Mouse (Mus musculus): ENCODE measurements around the gene Arl1. TPM values are rescaled to one million over a fixed set of nuclear protein-coding genes. Genes with fewer than 3 reads are reported as not detected.
"Not testable (repeated sequence)": the region's sequence is repeated elsewhere in the genome, so short reads cannot be mapped to it uniquely, and the experiment has no call there.

Arl1 gene
- total and polyA plus RNA-seq, 2 experiments from 2014 or later: 104 to 172 TPM

- Histone ChIP-seq H3K36me3 (ENCODE audit: insufficient read depth) (peaks cover 61% of the 10 kb centered on the region), H3K9me3 (ENCODE audit: low read length) (no peaks in the 10 kb centered on the region), H3K4me1 (ENCODE audit: insufficient read depth) (no peaks in the 10 kb centered on the region), H3K4me2 (ENCODE audit: low read depth) (no peak overlapping the region), H3K9ac (no peak overlapping the region), H3K27me3 (ENCODE audit: insufficient read depth, low read length) (no peaks in the 10 kb centered on the region), H3K4me3 (ENCODE audit: low read depth, low read length) (no peak overlapping the region), H3K27ac (ENCODE audit: low read depth, low read length) (peak overlapping the region; percentile 35; the same call in 1 of the 2 replicates)
- TF ChIP-seq CTCF (IDR thresholded peaks at IDR 0.05; ENCODE audit: low read depth): no peak
- DNase-seq (peak; percentile 31), ATAC-seq (peak; percentile 64)
- 82% methylated on average over 13 of the region's 13 CpGs for WGBS
These were observed 31.0 kb downstream of the Arl1 start for GRCm38 (mm10) chr10:88761524-88762212.

GRCm38 (mm10) chr10:88765431-88766142, 34.9 kb downstream of the Arl1 start:
- ATAC-seq (no peak), DNase-seq (no peak)
- Histone ChIP-seq H3K4me2 (ENCODE audit: low read depth) (no peak overlapping the region), H3K36me3 (ENCODE audit: insufficient read depth) (peaks cover 64% of the 10 kb centered on the region), H3K27me3 (ENCODE audit: insufficient read depth, low read length) (no peaks in the 10 kb centered on the region), H3K4me1 (ENCODE audit: insufficient read depth) (no peaks in the 10 kb centered on the region), H3K9me3 (ENCODE audit: low read length) (no peaks in the 10 kb centered on the region), H3K4me3 (ENCODE audit: low read depth, low read length) (no peak overlapping the region), H3K27ac (ENCODE audit: low read depth, low read length) (no peak overlapping the region), H3K9ac (no peak overlapping the region)
- no peak for TF ChIP-seq CTCF (IDR thresholded peaks at IDR 0.05; ENCODE audit: low read depth)
- WGBS: 90% methylated on average over 15 of the region's 15 CpGs

GRCm38 (mm10) chr10:88768961-88769360, 38.3 kb downstream of the Arl1 start:
- TF ChIP-seq CTCF (IDR thresholded peaks at IDR 0.05; ENCODE audit: low read depth): no peak
- H3K4me2 ChIP-seq (ENCODE audit: low read depth): no peak overlapping the region
- no peaks in the 10 kb centered on the region for H3K27me3 ChIP-seq (ENCODE audit: insufficient read depth, low read length)
- no peak overlapping the region for H3K4me3 ChIP-seq (ENCODE audit: low read depth, low read length)
- no peak for DNase-seq
- no peak overlapping the region for H3K27ac ChIP-seq (ENCODE audit: low read depth, low read length)
- ATAC-seq: no peak
- 94% methylated on average over 5 of the region's 5 CpGs for WGBS
- H3K9ac ChIP-seq: no peak overlapping the region
- H3K4me1 ChIP-seq (ENCODE audit: insufficient read depth): no peaks in the 10 kb centered on the region
- no peaks in the 10 kb centered on the region for H3K9me3 ChIP-seq (ENCODE audit: low read length)
- peaks cover 73% of the 10 kb centered on the region for H3K36me3 ChIP-seq (ENCODE audit: insufficient read depth)

GRCm38 (mm10) chr10:88769676-88770075, 39.0 kb downstream of the Arl1 start:
- ATAC-seq (no peak), DNase-seq (no peak)
- Histone ChIP-seq H3K27ac (ENCODE audit: low read depth, low read length) (no peak overlapping the region), H3K27me3 (ENCODE audit: insufficient read depth, low read length) (no peaks in the 10 kb centered on the region), H3K9me3 (ENCODE audit: low read length) (no peaks in the 10 kb centered on the region), H3K4me3 (ENCODE audit: low read depth, low read length) (no peak overlapping the region), H3K36me3 (ENCODE audit: insufficient read depth) (peaks cover 78% of the 10 kb centered on the region), H3K4me1 (ENCODE audit: insufficient read depth) (no peaks in the 10 kb centered on the region), H3K4me2 (ENCODE audit: low read depth) (no peak overlapping the region), H3K9ac (no peak overlapping the region)
- 97% methylated on average over 7 of the region's 7 CpGs for WGBS
- no peak for TF ChIP-seq CTCF (IDR thresholded peaks at IDR 0.05; ENCODE audit: low read depth)

- DNase-seq; H3K9ac ChIP-seq; H3K27ac ChIP-seq (ENCODE audit: low read depth, low read length); H3K4me1 ChIP-seq (ENCODE audit: insufficient read depth); H3K9me3 ChIP-seq (ENCODE audit: low read length); H3K4me2 ChIP-seq (ENCODE audit: low read depth); ATAC-seq; H3K4me3 ChIP-seq (ENCODE audit: low read depth, low read length); H3K27me3 ChIP-seq (ENCODE audit: insufficient read depth, low read length): not testable (repeated sequence)
- H3K36me3 ChIP-seq (ENCODE audit: insufficient read depth): peaks cover 75% of the 10 kb centered on the region
- WGBS: 81% methylated on average over 5 of the region's 5 CpGs
These were observed 42.3 kb downstream of the Arl1 start for GRCm38 (mm10) chr10:88772965-88773364.

GRCm38 (mm10) chr10:88776206-88776605, 45.5 kb downstream of the Arl1 start:
- 91% methylated on average over 6 of the region's 6 CpGs for WGBS
- ATAC-seq: no peak
- H3K27me3 ChIP-seq (ENCODE audit: insufficient read depth, low read length): no peaks in the 10 kb centered on the region

GRCm38 (mm10) chr10:88780716-88781115, 50.1 kb downstream of the Arl1 start:
- no peaks in the 10 kb centered on the region for H3K27me3 ChIP-seq (ENCODE audit: insufficient read depth, low read length)
- ATAC-seq (no peak), DNase-seq (no peak)
- no peak for TF ChIP-seq CTCF (IDR thresholded peaks at IDR 0.05; ENCODE audit: low read depth)
- H3K4me2 ChIP-seq (ENCODE audit: low read depth): no peak overlapping the region
- no peaks in the 10 kb centered on the region for H3K4me1 ChIP-seq (ENCODE audit: insufficient read depth)
- no peaks in the 10 kb centered on the region for H3K9me3 ChIP-seq (ENCODE audit: low read length)
- H3K27ac ChIP-seq (ENCODE audit: low read depth, low read length): no peak overlapping the region
- H3K9ac ChIP-seq: no peak overlapping the region
- H3K4me3 ChIP-seq (ENCODE audit: low read depth, low read length): no peak overlapping the region
- H3K36me3 ChIP-seq (ENCODE audit: insufficient read depth): peaks cover 39% of the 10 kb centered on the region
- WGBS: 89% methylated on average over 4 of the region's 4 CpGs

More at GRCm38 (mm10) chr10:88776206-88776605, 45.5 kb downstream of the Arl1 start:
- Histone ChIP-seq H3K27ac (ENCODE audit: low read depth, low read length) (no peak overlapping the region), H3K4me3 (ENCODE audit: low read depth, low read length) (no peak overlapping the region), H3K9ac (no peak overlapping the region), H3K9me3 (ENCODE audit: low read length) (no peaks in the 10 kb centered on the region), H3K4me1 (ENCODE audit: insufficient read depth) (no peaks in the 10 kb centered on the region), H3K36me3 (ENCODE audit: insufficient read depth) (peaks cover 49% of the 10 kb centered on the region), H3K4me2 (ENCODE audit: low read depth) (no peak overlapping the region)
- TF ChIP-seq CTCF (IDR thresholded peaks at IDR 0.05; ENCODE audit: low read depth): no peak
- DNase-seq: no peak

GRCm38 (mm10) chr10:88783135-88783534, 52.5 kb downstream of the Arl1 start:
- peaks cover 34% of the 10 kb centered on the region for H3K36me3 ChIP-seq (ENCODE audit: insufficient read depth)
- WGBS: 95% methylated on average over 2 of the region's 2 CpGs
- not testable (repeated sequence) for H3K9ac ChIP-seq; ATAC-seq; H3K27ac ChIP-seq (ENCODE audit: low read depth, low read length); H3K4me3 ChIP-seq (ENCODE audit: low read depth, low read length); DNase-seq; H3K9me3 ChIP-seq (ENCODE audit: low read length); H3K27me3 ChIP-seq (ENCODE audit: insufficient read depth, low read length); H3K4me1 ChIP-seq (ENCODE audit: insufficient read depth); H3K4me2 ChIP-seq (ENCODE audit: low read depth)
